Mouse (Mus musculus): ENCODE data around the gene Itpr1. TPM values are rescaled to one million over a fixed set of nuclear protein-coding genes. Genes with fewer than 3 reads are reported as not detected.
A peak's percentile ranks its signal among the peaks of the same experiment; 100 is the strongest.

Itpr1 gene
- total RNA-seq, 2 experiments from 2014 or later = 39.1 to 46.2 TPM

- intact Hi-C loops (cut with DNase I) = no loop called here
- DNase-seq = no peak
These were observed 100.2 kb downstream of the Itpr1 start for GRCm38 (mm10) chr6:108313056-108313455.

GRCm38 (mm10) chr6:108313997-108314396 is 101.1 kb downstream of the Itpr1 start:
- no peak for DNase-seq
- intact Hi-C loops (cut with DNase I) = no loop called here

GRCm38 (mm10) chr6:108316268-108316824 is 103.5 kb downstream of the Itpr1 start:
- DNase-seq = no peak
- intact Hi-C loops (cut with DNase I) = no loop called here

GRCm38 (mm10) chr6:108316951-108317350 is 104.1 kb downstream of the Itpr1 start:
- intact Hi-C loops (cut with DNase I) = no loop called here

GRCm38 (mm10) chr6:108321653-108322052 is 108.8 kb downstream of the Itpr1 start:
- DNase-seq = no peak
- intact Hi-C loops (cut with DNase I) = no loop called here

More at GRCm38 (mm10) chr6:108316951-108317350, 104.1 kb downstream of the Itpr1 start:
- DNase-seq = no peak

- no peak for DNase-seq
- intact Hi-C loops (cut with DNase I) = loop anchor here (1.0 to 5.0 kb wide), 3 partner anchors 14 to 112 kb away; partner anchors contain the start of gene Itpr1
These were observed 111.6 kb downstream of the Itpr1 start for GRCm38 (mm10) chr6:108324464-108325025.

GRCm38 (mm10) chr6:108325400-108325799 is 112.5 kb downstream of the Itpr1 start:
- no peak for DNase-seq
- intact Hi-C loops (cut with DNase I) = loop anchor here (1.0 to 5.0 kb wide), 3 partner anchors 15 to 113 kb away; partner anchors contain the start of gene Itpr1

- intact Hi-C loops (cut with DNase I) = loop anchor here (1.0 to 5.0 kb wide), 4 partner anchors 16 to 114 kb away; partner anchors contain the start of gene Itpr1
- DNase-seq = no peak
These were observed 113.1 kb downstream of the Itpr1 start for GRCm38 (mm10) chr6:108325948-108326411.

GRCm38 (mm10) chr6:108326751-108327161 is 113.9 kb downstream of the Itpr1 start:
- peak in 1 of 2 experiments; percentile 23 for DNase-seq
- intact Hi-C loops (cut with DNase I) = loop anchor here (2.0 to 5.0 kb wide), 2 partner anchors 94 to 114 kb away; partner anchors contain the start of gene Itpr1

- intact Hi-C loops (cut with DNase I) = loop anchor here (2.0 to 5.0 kb wide), 2 partner anchors 95 to 115 kb away; partner anchors contain the start of gene Itpr1
- DNase-seq = no peak
These were observed 114.7 kb downstream of the Itpr1 start for GRCm38 (mm10) chr6:108327561-108327960.

GRCm38 (mm10) chr6:108328296-108328695 is 115.4 kb downstream of the Itpr1 start:
- intact Hi-C loops (cut with DNase I) = loop anchor here (5.0 kb wide), 1 partner anchor 116 kb away; the partner anchor contains the start of gene Itpr1
- no peak for DNase-seq

- intact Hi-C loops (cut with DNase I) = no loop called here
- DNase-seq = peak in 1 of 2 experiments; percentile 19
These were observed 117.6 kb downstream of the Itpr1 start for GRCm38 (mm10) chr6:108330461-108330860.

- intact Hi-C loops (cut with DNase I) = no loop called here
- DNase-seq = no peak
These were observed 118.4 kb downstream of the Itpr1 start for GRCm38 (mm10) chr6:108331268-108331667.

- intact Hi-C loops (cut with DNase I) = no loop called here
- no peak for DNase-seq
These were observed 121.2 kb downstream of the Itpr1 start for GRCm38 (mm10) chr6:108334059-108334458.

GRCm38 (mm10) chr6:108335202-108335823 is 122.4 kb downstream of the Itpr1 start:
- no peak for DNase-seq
- intact Hi-C loops (cut with DNase I) = no loop called here

- no peak for DNase-seq
- intact Hi-C loops (cut with DNase I) = no loop called here
These were observed 123.6 kb downstream of the Itpr1 start for GRCm38 (mm10) chr6:108336506-108336905.

- DNase-seq = no peak
- intact Hi-C loops (cut with DNase I) = no loop called here
These were observed 124.4 kb downstream of the Itpr1 start for GRCm38 (mm10) chr6:108337289-108337688.

- intact Hi-C loops (cut with DNase I) = no loop called here
These were observed 125.5 kb downstream of the Itpr1 start for GRCm38 (mm10) chr6:108338362-108338761.

GRCm38 (mm10) chr6:108342989-108343388 is 130.1 kb downstream of the Itpr1 start:
- intact Hi-C loops (cut with DNase I) = loop anchor here (5.0 kb wide), 1 partner anchor 131 kb away; the partner anchor contains the start of gene Itpr1
- no peak for DNase-seq

More at GRCm38 (mm10) chr6:108338362-108338761, 125.5 kb downstream of the Itpr1 start:
- DNase-seq = no peak

GRCm38 (mm10) chr6:108343781-108344310 is 130.9 kb downstream of the Itpr1 start:
- intact Hi-C loops (cut with DNase I) = loop anchor here (2.0 to 5.0 kb wide), 2 partner anchors 132 to 245 kb away; partner anchors contain the start of gene Itpr1
- no peak for DNase-seq

- no peak for DNase-seq
- intact Hi-C loops (cut with DNase I) = no loop called here
These were observed 137.9 kb downstream of the Itpr1 start for GRCm38 (mm10) chr6:108350801-108351200.

All from heart, postnatal 36 days (tissue).